Mouse (Mus musculus): Measurements from ENCODE around the gene Scn8a.
"Not testable (repeated sequence)": the region's sequence is repeated elsewhere in the genome, so short reads cannot be mapped to it uniquely, and the experiment has no call there.

Gene Scn8a

GRCm38 (mm10) chr15:100869558-100869957, at the start of gene Scn8a:
Gene Scn8a, plus strand, starts transcription at chr15:100869858.
- in situ Hi-C loops (cut with MseI, MboI): no loop called here

- in situ Hi-C loops (cut with MseI, MboI): no loop called here
Measured at GRCm38 (mm10) chr15:100821824-100822223, 47.8 kb upstream of the Scn8a start.

GRCm38 (mm10) chr15:100822370-100822769, 47.3 kb upstream of the Scn8a start:
- in situ Hi-C loops (cut with MseI, MboI): not testable (repeated sequence)

- in situ Hi-C loops (cut with MseI, MboI): no loop called here
Measured at GRCm38 (mm10) chr15:100825249-100825856, 44.3 kb upstream of the Scn8a start.

GRCm38 (mm10) chr15:100826076-100826475, 43.6 kb upstream of the Scn8a start:
- in situ Hi-C loops (cut with MseI, MboI): no loop called here

GRCm38 (mm10) chr15:100829775-100830174, 39.9 kb upstream of the Scn8a start:
- in situ Hi-C loops (cut with MseI, MboI): no loop called here

GRCm38 (mm10) chr15:100830682-100831081, 39.0 kb upstream of the Scn8a start:
- in situ Hi-C loops (cut with MseI, MboI): no loop called here

GRCm38 (mm10) chr15:100832144-100832543, 37.5 kb upstream of the Scn8a start:
- in situ Hi-C loops (cut with MseI, MboI): no loop called here

- in situ Hi-C loops (cut with MseI, MboI): no loop called here
Measured at GRCm38 (mm10) chr15:100832784-100833183, 36.9 kb upstream of the Scn8a start.

GRCm38 (mm10) chr15:100836729-100837128, 32.9 kb upstream of the Scn8a start:
- in situ Hi-C loops (cut with MseI, MboI): no loop called here

- in situ Hi-C loops (cut with MseI, MboI): no loop called here
Measured at GRCm38 (mm10) chr15:100838607-100839207, 31.0 kb upstream of the Scn8a start.

- in situ Hi-C loops (cut with MseI, MboI): no loop called here
Measured at GRCm38 (mm10) chr15:100844336-100844735, 25.3 kb upstream of the Scn8a start.

GRCm38 (mm10) chr15:100845049-100845879, 24.4 kb upstream of the Scn8a start:
- in situ Hi-C loops (cut with MseI, MboI): no loop called here

GRCm38 (mm10) chr15:100847193-100847592, 22.5 kb upstream of the Scn8a start:
- in situ Hi-C loops (cut with MseI, MboI): no loop called here

- in situ Hi-C loops (cut with MseI, MboI): no loop called here
Measured at GRCm38 (mm10) chr15:100857586-100857985, 12.1 kb upstream of the Scn8a start.

GRCm38 (mm10) chr15:100860856-100861255, 8.8 kb upstream of the Scn8a start:
- in situ Hi-C loops (cut with MseI, MboI): no loop called here

GRCm38 (mm10) chr15:100865556-100865955, 4.1 kb upstream of the Scn8a start:
- in situ Hi-C loops (cut with MseI, MboI): no loop called here

GRCm38 (mm10) chr15:100870001-100870774, 530 bp downstream of the Scn8a start:
- in situ Hi-C loops (cut with MseI, MboI): no loop called here

- in situ Hi-C loops (cut with MseI, MboI): no loop called here
Measured at GRCm38 (mm10) chr15:100870775-100871106, 1.1 kb downstream of the Scn8a start.

- in situ Hi-C loops (cut with MseI, MboI): no loop called here
Measured at GRCm38 (mm10) chr15:100871107-100872011, 1.7 kb downstream of the Scn8a start.

GRCm38 (mm10) chr15:100873155-100873554, 3.5 kb downstream of the Scn8a start:
- in situ Hi-C loops (cut with MseI, MboI): no loop called here
